Mouse (Mus musculus): ENCODE data around the gene Tcte2.
A peak's percentile ranks its signal among the peaks of the same experiment; 100 is the strongest.

Gene Tcte2

DNA sequence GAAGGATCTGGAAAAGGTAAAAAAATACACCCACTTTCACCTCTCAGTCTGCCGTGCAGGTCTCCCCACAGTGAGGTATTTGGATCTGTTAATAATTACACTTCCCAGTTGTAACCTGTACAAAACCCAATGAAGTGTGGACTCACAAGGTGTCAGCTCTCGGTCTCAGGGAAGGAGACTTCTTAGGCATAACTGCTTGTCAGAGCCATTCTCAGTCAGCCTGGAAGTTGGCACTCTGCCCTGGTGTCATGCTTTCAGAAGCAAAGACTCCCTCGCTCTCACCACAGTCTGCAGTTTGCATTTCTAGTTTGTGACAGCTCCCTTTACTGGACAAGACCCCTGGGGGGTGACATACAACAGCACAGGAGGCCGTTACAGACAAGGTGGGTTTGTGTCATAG is 16.8 kb downstream of the Tcte2 start:
- DNase-seq = peak; percentile 63 to 65

DNA sequence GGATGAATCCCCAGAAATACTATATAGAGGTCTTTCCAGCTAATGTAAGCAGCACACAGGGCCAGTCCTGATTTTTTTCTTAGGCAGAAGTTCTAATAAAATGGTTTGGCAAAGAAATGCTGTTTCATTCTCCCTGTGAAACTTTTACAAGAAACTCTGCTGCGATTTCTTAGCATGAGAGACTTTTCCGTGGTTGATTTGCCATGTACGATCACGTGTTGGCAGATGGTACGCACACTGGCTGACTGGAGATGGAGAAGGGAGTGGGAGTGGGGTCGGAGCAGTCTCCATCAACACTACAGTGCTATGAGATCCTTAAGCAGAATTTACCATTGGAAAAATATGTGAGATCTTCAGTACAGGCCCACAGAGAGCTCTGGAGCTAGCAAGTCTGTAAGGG is 17.4 kb downstream of the Tcte2 start:
- no peak for DNase-seq

DNA sequence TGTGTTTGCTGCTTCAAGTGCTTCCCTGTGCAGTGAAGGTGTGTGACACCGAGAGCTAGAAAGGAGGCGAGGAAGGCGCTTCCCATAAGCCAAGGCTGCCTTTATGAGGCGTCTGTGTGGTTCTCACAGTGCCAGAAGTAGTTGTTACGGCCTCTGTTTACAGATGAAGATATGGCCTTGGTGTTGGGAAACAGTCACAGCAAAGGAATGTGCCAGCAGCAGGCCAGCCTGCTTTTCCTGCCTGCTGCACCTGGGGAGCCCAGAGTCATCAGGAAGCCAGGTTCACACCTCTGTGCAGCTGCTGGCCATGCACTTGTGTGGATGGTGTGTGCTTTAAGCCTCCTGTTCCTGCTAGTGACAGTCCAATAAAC is 17.9 kb downstream of the Tcte2 start:
- no peak for DNase-seq

DNA sequence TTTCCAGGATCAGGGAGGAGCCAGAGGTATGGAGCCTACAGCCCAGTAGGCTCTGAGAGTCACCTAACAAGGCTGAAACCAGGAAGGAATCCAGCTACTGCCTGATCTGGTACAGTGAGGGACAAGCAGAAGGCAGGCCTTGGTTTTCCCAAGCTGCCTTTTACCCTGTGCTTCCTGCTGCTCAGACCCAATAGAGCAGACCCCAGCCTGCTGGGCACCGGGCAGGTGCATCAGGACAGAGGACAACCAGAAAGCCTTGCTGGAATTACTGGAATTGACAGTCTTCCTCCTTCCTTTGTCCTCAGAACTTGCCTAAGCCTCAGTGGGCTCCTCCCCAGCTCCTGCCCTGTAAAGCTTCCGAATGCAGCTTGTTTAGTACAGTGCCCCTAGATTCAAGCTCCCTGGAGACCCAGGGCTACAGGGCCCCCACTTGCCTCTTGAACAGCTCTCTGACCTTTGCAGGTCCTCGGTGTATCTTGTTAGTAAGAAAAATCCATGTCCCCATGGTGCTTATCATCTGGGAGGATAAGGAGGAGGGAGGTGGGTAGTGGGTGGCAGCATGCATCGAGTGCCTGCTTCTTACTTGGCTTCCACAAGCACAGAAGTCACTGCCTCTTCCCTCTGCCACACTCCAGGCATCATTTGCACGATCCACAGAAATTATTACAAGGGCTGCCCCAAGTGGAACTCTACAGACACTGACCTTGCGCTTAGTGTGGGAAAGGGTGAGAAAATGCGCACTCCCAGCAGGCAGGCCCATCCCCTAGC is 18.5 kb downstream of the Tcte2 start:
- DNase-seq = no peak

DNA sequence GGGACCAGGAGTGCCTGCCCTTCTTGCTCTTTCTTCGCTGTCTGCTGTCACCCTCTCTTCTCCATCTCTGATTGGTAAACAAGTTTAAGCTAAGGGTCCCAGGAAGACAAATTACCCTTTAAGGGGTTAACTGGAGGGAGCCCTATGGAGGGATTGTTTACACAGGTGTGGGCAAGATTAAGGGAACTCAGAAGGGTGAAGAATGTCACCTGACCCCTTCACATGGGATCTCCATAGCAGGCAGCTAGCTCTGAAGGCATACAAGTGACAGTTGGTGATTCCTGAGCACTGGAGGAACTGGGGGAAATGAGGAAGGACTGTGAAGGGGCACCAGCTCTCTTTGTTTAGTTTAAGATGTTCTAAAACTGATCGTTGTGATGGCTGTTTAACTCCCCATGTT is 19.3 kb downstream of the Tcte2 start:
- no peak for DNase-seq

DNA sequence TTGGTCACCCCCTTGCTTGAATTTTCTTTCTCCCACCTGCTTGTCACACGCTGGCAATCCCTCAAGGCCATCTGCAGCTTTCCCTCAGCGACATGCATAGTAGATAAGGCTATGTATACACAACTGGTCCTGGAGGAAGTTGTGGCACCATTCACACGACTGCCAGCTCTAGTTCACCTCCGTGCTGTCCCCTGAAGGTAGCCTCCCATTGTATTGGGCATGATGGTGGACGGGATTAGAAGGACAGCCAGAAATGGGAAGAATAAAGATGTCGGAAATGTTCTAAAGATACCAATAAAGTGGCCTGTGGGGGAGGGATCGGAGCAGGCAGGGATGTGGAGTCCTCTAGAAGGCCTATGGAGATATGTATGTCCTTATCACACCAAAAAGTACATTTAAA is 20.0 kb downstream of the Tcte2 start:
- DNase-seq = no peak

DNA sequence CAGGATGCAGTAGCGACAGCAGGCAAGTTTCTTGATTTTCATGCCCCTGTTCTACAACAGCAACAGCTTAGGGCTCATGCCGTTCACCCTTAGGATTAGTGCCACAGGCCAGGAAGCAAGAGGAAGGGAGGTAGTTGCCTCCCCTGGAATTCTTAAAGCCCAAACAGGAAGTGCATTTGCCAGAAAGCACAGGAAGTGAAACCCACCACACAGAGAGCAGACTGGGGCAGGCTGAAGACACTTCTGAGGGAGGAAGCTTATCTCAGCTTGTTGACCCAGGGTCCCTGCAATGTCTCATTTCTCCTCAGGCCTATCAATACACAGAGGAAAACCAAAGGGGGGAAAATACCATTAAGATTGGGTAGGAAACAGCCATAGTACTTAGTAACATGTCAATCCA is 20.8 kb downstream of the Tcte2 start:
- no peak for DNase-seq

DNA sequence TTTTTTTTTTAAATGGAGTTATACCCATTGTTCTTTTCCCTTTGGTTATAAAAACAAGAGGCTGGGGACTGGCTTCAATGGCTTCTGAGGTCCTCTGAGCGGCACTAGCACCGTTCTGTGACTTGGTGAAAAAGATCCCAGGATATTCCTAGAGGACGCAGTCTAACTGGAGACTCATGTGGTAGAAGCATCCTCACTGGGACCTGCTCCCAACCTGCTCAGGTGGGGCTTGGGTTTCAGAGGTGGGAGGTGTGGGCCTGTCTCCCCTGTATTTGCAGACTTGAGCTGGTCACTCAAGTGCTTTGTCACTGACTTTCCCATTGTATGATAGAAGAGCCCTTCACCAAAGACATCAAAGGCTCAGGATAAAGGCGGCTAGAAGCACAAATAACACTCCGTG is 21.6 kb downstream of the Tcte2 start:
- no peak for DNase-seq

DNA sequence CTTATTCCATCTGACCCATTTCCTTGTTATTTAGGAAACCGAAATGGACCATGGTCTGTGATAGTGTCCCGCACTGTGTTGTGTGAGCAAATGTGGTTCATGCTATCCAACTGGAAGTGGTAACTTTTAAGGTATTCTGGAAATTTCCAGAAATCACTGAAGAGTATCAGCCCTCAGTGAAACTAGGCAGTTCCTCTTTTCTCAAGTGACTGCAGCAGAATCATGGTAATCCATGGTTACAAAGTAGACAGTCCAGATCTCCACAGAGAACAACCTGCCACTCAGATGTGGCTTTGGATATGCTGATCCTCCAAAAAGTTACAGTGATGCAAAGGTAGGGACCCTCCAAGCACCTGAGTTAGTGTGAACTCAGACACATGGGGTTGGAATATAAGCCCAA is 22.7 kb downstream of the Tcte2 start:
- no peak for DNase-seq

DNA sequence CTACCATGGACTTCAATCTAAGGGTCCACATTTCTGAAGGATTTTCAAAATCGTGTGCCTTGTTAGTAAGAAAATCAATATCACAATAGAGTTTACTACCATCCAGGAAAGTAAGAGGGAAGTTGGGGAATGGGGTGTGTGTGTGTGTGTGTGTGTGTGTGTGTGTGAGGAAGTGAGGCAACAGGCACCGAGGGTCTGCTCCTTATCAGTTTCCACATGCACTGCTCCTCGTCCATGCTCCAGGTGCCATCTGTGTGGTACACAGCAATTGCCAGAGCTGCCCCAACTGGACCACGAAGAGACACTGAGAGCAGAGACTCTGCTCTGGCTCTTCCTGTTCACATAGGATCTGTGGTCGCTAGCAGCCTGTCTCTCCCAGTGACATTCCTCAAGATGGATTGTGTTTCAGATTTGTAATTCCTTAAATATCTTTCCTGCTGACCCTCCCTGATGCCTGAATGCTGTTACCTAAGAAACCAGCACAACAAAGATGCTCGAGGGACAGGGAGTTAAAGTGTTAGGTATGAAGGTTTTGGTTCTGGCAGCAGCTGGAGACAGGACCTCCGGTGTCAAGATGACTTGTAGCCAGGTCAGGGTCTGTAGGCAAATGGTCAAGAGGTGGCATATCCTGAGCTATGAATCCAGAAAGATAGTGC is 23.4 kb downstream of the Tcte2 start:
- no peak for DNase-seq

DNA sequence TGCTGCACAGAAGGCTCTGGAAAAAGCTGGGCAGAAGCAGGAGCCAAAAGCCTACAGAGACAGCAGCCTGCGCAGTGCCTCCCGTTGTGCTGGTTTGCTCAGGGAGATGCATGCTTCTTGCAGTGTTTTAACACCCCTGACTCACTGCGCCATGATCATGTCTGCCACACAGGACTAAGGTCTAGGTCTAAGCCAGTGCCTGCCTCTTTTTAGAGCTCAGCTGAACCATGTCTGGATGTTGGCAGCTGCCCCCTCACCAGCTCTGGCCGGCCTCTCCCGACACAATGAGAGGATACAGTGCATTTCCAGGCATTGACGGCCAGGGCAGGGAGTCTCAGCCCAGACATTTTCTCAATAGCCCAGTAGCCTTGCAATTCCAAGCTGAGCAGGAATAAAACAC is 24.3 kb downstream of the Tcte2 start:
- DNase-seq = peak; percentile 18 to 23

DNA sequence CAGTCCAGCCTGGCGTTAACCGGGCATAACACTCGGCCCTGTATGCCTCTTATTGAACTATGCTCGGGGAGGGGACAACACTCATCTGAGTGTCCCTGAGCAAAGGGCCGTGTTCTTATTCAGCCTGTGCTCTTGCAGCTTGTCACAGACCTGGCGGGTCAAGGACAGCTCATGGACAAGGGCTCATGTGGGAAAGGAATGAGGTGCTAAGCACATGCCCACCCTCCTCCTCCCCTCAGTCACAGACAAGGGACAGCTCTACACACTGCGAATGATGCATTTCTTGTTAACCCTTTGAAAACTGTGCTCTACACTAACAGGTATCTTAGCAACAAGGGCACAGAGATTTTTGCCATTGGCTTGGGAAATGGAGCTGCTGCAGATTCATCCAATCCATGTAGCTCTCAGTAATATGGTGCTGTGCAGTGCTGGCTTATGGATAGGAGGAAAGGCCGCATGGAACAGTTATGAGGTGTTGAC is 25.8 kb downstream of the Tcte2 start:
- DNase-seq = no peak

DNA sequence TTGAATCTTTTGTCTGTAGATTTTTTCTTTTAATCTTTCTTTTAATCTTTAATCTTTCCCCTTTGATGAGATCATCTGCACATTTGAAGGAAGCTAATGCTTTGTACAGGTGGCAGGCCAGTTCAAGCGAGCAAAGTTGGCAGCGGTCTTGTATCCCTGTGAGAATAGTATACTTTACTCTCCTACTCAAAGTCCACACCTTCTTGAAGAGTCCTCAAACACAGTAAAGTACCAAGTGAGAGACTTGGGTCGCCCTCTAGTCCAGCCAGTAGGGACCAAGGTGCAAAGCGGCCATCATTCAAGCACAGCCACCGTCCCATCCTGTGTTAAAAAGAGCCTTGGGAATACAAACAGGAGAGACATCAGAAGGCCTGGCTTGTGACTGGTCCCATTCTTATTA is 26.6 kb downstream of the Tcte2 start:
- no peak for DNase-seq

DNA sequence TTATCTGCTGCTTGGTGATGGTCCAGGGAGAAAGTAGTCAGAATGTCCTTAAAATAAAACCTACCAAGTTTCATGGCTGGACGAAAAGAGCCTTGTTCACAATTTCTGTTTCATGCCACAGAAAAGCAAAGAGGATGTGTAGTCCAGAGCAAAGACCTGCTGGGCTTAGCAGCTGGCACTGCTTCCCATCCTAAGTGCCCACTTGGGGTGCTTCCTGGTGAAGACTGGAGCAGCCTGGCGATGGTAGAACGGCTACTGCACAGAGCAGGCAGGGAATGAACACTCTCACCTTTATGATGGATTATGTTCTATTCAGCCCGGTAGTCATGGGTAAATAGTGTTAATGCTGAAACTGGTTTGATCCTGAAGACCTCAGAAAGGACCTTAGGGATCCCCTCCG is 27.7 kb downstream of the Tcte2 start:
- no peak for DNase-seq

DNA sequence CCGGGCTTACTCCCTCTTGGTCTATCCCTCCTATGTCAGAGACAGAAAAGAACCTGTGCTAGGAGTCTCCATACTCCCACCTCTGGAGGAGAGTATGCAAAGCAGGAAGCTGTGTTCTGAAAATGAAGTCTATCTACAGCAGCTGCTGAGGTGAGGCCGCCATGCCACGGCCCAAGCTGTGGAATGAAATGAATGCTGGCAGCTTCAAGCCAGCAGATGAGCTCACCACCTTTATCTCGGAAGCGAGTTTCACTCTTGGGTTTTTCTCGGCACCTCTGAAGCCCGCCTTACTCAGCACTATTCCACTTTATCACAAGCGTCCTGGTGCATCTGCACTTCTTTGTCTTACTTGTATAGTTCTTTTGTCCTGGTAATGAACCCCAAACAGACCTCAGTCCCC is 28.9 kb downstream of the Tcte2 start:
- no peak for DNase-seq

DNA sequence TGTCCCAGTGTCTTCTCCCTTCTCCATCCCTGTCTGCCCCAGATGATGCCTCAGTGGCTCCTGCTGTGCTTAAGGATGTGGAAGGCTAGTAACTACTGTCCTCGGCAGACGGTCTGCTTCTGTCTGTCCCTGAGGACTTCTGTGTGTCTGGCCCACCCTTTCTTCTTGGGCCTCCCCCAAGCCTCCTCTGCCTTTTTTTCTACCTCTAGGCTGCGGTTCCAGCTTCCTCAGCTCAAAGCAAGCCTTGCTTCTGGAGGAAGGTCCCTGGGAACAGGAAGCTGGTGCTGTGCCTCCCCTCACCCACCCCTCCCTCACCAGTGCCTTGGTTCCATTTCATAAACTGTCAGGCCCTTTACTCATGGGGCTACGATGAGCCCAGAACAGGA is 29.9 kb downstream of the Tcte2 start:
- DNase-seq = no peak

DNA sequence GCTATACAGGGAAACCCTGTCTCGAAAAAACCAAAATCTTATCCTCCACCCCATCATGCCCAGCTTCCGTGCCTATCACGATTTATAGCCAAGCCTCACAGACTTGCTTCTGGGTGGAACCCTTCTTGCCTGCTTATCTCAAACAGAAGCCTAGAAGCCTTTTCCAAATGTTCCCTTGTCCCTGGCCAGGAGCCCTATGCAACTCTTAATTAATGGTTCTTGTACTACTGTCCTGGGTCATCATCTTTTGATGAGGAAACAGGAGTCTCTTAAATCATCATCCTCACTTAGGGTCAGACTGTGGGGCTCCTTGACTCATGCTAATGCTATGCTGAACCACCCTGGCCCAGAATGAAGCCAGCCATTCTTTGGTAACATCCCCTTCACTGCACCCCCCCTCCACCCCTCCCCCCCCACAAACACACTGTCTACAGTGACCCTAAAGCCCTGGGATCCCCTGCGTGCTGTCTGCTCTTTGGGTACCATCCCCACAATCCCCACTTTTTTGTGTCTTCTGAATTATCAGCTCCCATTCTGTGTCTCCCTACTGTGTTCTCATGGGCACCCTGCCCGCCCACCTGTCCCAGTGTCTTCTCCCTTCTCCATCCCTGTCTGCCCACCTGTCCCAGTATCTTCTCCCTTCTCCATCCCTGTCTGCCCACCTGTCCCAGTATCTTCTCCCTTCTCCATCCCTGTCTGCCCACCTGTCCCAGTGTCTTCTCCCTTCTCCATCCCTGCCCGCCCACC is 30.5 kb downstream of the Tcte2 start:
- no peak for DNase-seq

DNA sequence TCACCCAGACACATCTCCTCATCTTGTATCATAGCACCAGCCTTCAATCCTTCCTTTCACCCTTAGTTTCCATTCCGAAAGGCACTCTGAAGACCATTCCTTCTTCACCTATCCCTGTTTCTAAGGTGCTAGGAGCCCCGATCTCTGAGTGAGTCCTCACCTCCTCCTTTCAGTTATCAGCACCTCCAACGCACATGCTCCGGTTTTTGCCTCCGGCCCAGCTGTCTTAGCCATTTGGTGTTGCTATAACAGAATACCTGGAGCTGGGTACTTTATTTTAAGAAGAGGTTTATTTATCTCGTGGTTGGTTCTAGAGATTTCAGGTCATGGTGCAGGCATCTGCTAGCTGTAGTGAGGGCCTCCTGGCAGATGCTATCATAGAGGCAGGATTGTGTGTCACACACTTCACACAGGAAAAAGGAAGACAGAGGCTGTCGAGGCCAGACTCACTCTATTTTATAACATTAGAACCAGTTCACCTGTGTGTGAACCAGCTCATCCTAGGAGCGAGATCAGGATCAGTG is 34.7 kb downstream of the Tcte2 start:
- no peak for DNase-seq

DNA sequence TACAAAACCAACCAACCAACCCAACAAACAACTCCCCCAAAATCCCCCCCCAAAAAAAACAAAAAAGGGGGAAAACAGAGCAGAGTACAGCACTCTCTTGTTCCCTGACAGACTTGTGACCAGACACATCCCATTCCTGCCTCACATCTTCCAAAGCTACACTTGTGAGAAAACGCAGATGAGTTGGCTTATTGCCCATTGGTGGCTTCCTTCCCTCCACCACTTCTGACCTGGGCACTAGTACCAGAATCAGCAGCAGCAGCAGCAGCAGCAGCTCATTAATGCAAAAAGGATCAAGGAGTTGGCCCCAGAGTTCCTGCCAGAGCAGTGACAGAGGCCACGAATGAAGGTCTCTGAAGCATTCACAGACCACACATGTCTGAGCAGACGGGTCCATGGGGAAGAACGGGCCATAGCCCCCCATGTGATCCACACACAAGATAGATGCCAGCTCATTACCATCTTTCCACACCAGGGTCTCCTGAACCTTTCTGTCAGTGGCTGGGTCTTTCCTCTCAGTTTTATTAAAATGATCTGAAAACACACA is 36.5 kb downstream of the Tcte2 start:
- DNase-seq = no peak

DNA sequence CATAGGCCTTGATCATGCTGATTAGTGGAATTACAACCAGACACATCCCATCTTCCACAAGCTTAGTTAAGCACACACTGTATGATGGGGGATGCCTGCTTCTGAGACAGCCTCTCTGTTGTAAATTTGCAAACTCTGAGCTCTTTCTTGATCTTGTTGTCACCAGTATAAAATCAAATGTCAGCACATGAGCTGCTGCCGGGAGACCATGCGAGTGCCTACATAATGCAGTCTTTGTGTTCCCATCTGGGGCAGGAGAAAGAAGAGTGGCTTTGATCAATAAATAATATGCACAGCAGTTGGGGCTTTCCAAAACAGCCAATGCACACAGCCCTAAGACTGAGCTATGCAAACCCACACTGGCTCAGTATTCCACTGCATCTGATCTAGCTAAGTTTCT is 39.2 kb downstream of the Tcte2 start:
- DNase-seq = no peak

DNA sequence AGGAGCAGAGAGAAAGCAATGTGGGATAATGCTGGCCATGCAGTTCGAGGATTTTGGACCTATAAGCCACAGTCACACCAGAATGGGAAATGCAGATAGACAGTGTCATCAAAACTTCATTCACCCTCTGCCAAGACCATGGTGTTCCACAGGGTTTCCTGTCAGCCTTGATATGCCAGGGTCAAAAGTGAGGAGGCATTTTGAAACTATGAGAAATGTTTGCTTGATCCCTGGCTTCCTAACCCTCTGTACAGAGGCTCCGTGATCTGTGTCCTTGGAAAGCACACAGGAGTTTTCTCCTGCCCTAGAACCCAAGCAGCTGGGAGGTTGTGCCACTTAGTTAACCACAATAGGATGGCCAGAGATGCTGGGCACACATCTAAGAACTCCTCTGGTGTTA is 40.3 kb downstream of the Tcte2 start:
- DNase-seq = no peak

DNA sequence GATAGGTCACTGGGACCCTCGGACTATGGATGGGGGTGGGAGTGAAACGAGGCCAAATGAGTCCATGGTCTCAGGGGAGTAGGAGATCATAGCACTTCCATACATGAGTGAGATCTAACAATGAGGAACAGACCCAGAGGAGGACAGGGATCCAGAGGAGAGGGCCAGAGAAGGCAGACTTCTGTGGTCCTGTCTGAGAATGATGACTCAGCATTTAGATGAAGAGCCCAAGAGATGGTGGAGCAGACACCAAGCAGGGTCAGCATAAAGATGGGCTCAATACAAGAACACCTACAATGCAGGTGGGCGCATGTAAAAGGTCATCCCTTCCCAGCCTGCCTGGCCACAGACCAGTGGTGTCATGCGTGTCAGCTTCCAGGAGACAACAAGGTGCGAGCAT is 41.4 kb downstream of the Tcte2 start:
- DNase-seq = no peak

DNA sequence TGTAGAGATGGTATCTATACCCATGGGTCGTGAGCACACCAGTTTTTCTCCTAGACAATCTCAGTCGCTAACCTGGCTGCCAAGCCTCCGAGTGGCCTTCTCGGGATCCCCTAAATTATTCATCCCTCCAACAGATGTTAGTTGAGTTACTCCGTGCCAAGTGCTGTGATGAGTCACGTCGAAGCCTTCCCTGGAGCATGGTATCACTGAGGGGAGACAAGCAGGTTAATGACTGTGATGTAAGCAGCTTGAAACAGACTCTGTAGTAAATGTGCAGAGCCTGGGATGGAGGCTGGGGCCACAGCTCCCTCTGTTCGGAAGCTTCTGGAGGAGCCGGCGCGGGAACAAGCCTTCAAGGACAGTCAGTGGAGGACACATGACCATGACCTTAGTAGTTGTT is 44.2 kb downstream of the Tcte2 start:
- DNase-seq = no peak

DNA sequence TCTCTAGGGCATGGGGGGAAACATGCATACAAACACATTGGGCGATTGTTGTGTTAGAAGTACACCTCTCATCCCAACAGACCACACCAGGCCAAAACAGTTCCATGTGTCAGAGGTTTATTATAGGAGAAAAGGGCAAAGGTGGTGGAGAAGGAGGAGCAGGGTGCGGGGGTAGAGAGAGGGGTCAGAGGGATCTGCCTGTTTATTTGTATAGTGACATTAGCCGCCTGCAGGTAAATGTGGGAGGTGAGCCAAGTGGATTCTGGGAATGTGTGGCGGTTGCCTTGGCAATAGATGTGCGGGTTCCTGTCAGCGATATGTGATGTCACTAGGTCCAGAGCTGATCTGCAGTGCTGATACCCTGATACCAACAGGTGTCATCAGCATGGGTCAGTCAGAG is 45.3 kb downstream of the Tcte2 start:
- no peak for DNase-seq

All from cerebellum, postnatal 36 days (tissue).